Mouse (Mus musculus) erythroblast, embryonic 14.5 days (primary cell): Measurements from ENCODE around the gene Ostf1.

Experiments
- GATA1 ChIP-seq: IDR thresholded peaks from 2 replicates; pipeline ENCODE4 v1.6.1; 2012; ENCODE audit warnings: low read length, inconsistent platforms, mixed read lengths
- TAL1 ChIP-seq: IDR thresholded peaks from 3 replicates; pipeline ENCODE4 v1.6.1; 2012; ENCODE audit warnings: low read length, inconsistent platforms, mixed read lengths

- TF ChIP-seq GATA1: no peak
- no peak for TF ChIP-seq TAL1
Measured at GRCm38 (mm10) chr19:18669551-18669950, 37.9 kb upstream of the Ostf1 start.
